Mouse (Mus musculus) myocyte (in vitro differentiated cells): ENCODE measurements around the gene Kmt2d. TPM values are rescaled to one million over a fixed set of nuclear protein-coding genes. Genes with fewer than 3 reads are reported as not detected.

Source experiments
- H3K27me3 ChIP-seq: one replicate; pipeline ENCODE4 v1.6.1; 2011; ENCODE audit not compliant: control insufficient read depth, insufficient read depth, insufficient read length
- H3K36me3 ChIP-seq: one replicate; pipeline ENCODE4 v1.6.1; 2011; ENCODE audit not compliant: control insufficient read depth, insufficient read depth
- H3K4me2 ChIP-seq: one replicate; pipeline ENCODE4 v1.6.1; 2011; ENCODE audit warnings: low read depth, control low read depth
- H3K4me3 ChIP-seq: one replicate; pipeline ENCODE4 v1.5.1; 2011; ENCODE audit warnings: mild to moderate bottlenecking, control low read depth, moderate library complexity
- H3K79me2 ChIP-seq: one replicate; pipeline ENCODE4 v1.6.1; 2011; ENCODE audit not compliant: control insufficient read depth, insufficient read depth
- H3ac ChIP-seq: one replicate; pipeline ENCODE4 v1.6.1; 2011; ENCODE audit not compliant: control insufficient read depth, insufficient read length
- CEBPB ChIP-seq: IDR thresholded peaks from 2 replicates; pipeline ENCODE4 v1.6.1; 2011; ENCODE audit warnings: mild to moderate bottlenecking, moderate library complexity; ENCODE audit not compliant: poor library complexity, insufficient read depth, severe bottlenecking
- E2F4 ChIP-seq: IDR thresholded peaks from one replicate; pipeline ENCODE4 v1.6.1; 2011; ENCODE audit warnings: mild to moderate bottlenecking, control low read depth, moderate library complexity; ENCODE audit not compliant: insufficient read depth
- MAX ChIP-seq: IDR thresholded peaks from one replicate; pipeline ENCODE4 v1.6.1; 2011; ENCODE audit warnings: low read depth, mild to moderate bottlenecking, control low read depth
- MYOD1 ChIP-seq, 3 experiments: IDR thresholded peaks; one replicate each; pipeline ENCODE4 v1.6.1; 2011; ENCODE audit warnings: control low read depth in 2 of 3, low read depth in 2 of 3, mild to moderate bottlenecking in 2 of 3, moderate library complexity in 1 of 3; ENCODE audit not compliant: insufficient read length in 2 of 3, control insufficient read depth in 1 of 3
- MYOG ChIP-seq, 3 experiments: IDR thresholded peaks; one replicate each; pipeline ENCODE4 v1.6.1; 2011; ENCODE audit warnings: control low read depth in 2 of 3, low read depth in 2 of 3, mild to moderate bottlenecking in 2 of 3; ENCODE audit not compliant: insufficient read length in 2 of 3, control insufficient read depth in 1 of 3, insufficient read depth in 1 of 3
- POLR2A ChIP-seq: IDR thresholded peaks from one replicate; pipeline ENCODE4 v1.6.1; 2011; ENCODE audit warnings: low read depth, mild to moderate bottlenecking, control low read depth, moderate library complexity; ENCODE audit not compliant: insufficient read length
- POLR2AphosphoS2 ChIP-seq: IDR thresholded peaks from one replicate; pipeline ENCODE4 v1.6.1; 2011; ENCODE audit warnings: low read depth, control low read depth; ENCODE audit not compliant: insufficient read length
- REST ChIP-seq: IDR thresholded peaks from one replicate; pipeline ENCODE4 v1.6.1; 2011; ENCODE audit warnings: mild to moderate bottlenecking, control low read depth, moderate library complexity; ENCODE audit not compliant: insufficient read depth, insufficient read length
- SRF ChIP-seq: IDR thresholded peaks from one replicate; pipeline ENCODE4 v1.6.1; 2011; ENCODE audit warnings: low read depth; ENCODE audit not compliant: control insufficient read depth, insufficient read length
- TCF12 ChIP-seq: IDR thresholded peaks from one replicate; pipeline ENCODE4 v1.6.1; 2011; ENCODE audit warnings: mild to moderate bottlenecking, control low read depth; ENCODE audit not compliant: poor library complexity, insufficient read depth, severe bottlenecking
- TCF3 ChIP-seq: IDR thresholded peaks from one replicate; pipeline ENCODE4 v1.6.1; 2011; ENCODE audit warnings: low read depth, control low read depth; ENCODE audit not compliant: insufficient read length
- USF1 ChIP-seq: IDR thresholded peaks from one replicate; pipeline ENCODE4 v1.6.1; 2011; ENCODE audit warnings: low read depth, mild to moderate bottlenecking, control low read depth, moderate library complexity
- polyA plus RNA-seq: library from polyadenylated mRNA; unstranded; fragments of >200 nt; fragmentation: generic; extraction: Trizol; gene quantifications from one replicate; pipeline ENCODE4 v1.2.1, GENCODE M21; 2012; ENCODE audit warnings: missing spikeins

Kmt2d gene
- polyA plus RNA-seq, 1 experiment, result 27.1 TPM

GRCm38 (mm10) chr15:98798903-98799302, 72.1 kb downstream of the Kmt2d start:
- TF ChIP-seq CEBPB (no peak), USF1 (no peak), MYOG (IDR thresholded peaks at IDR 0.05; ENCODE audit: control insufficient read depth in 1 of 3, insufficient read depth in 1 of 3, insufficient read length in 2 of 3, low read depth in 2 of 3) (no peak), POLR2A (no peak), MAX (no peak), MYOD1 (IDR thresholded peaks at IDR 0.05; ENCODE audit: control insufficient read depth in 1 of 3, insufficient read length in 2 of 3, low read depth in 2 of 3) (no peak), TCF3 (no peak), REST (no peak), E2F4 (no peak), SRF (no peak), POLR2AphosphoS2 (no peak), TCF12 (no peak)
- H3K4me2 ChIP-seq, result no peak overlapping the region

GRCm38 (mm10) chr15:98797835-98798492, 73.0 kb downstream of the Kmt2d start:
- H3K27me3 ChIP-seq, result peaks cover 42% of the 10 kb centered on the region
- H3ac ChIP-seq, result no peak overlapping the region
- TF ChIP-seq POLR2A (no peak), TCF12 (no peak), SRF (no peak), E2F4 (no peak), USF1 (no peak), REST (no peak), TCF3 (no peak), MYOG (IDR thresholded peaks at IDR 0.05; ENCODE audit: control insufficient read depth in 1 of 3, insufficient read depth in 1 of 3, insufficient read length in 2 of 3, low read depth in 2 of 3) (no peak)
- H3K4me3 ChIP-seq, result no peak overlapping the region
- no peaks in the 10 kb centered on the region for H3K79me2 ChIP-seq
- no peaks in the 10 kb centered on the region for H3K36me3 ChIP-seq
- no peak overlapping the region for H3K4me2 ChIP-seq

More at GRCm38 (mm10) chr15:98798903-98799302, 72.1 kb downstream of the Kmt2d start:
- no peaks in the 10 kb centered on the region for H3K79me2 ChIP-seq
- H3K27me3 ChIP-seq, result peaks cover 38% of the 10 kb centered on the region
- no peak overlapping the region for H3ac ChIP-seq
- H3K4me3 ChIP-seq, result no peak overlapping the region
- no peaks in the 10 kb centered on the region for H3K36me3 ChIP-seq

GRCm38 (mm10) chr15:98796803-98797595, 74.0 kb downstream of the Kmt2d start:
- Histone ChIP-seq H3K4me3 (no peak overlapping the region), H3ac (no peak overlapping the region), H3K36me3 (no peaks in the 10 kb centered on the region), H3K79me2 (no peaks in the 10 kb centered on the region), H3K4me2 (no peak overlapping the region), H3K27me3 (peaks cover 52% of the 10 kb centered on the region)
- no peak for TF ChIP-seq POLR2A
- no peak for TF ChIP-seq MAX
- TF ChIP-seq CEBPB, result no peak
- TF ChIP-seq TCF3, result no peak
- no peak for TF ChIP-seq REST
- no peak for TF ChIP-seq MYOD1 (IDR thresholded peaks at IDR 0.05; ENCODE audit: control insufficient read depth in 1 of 3, insufficient read length in 2 of 3, low read depth in 2 of 3)
- no peak for TF ChIP-seq SRF
- TF ChIP-seq TCF12, result no peak
- no peak for TF ChIP-seq MYOG (IDR thresholded peaks at IDR 0.05; ENCODE audit: control insufficient read depth in 1 of 3, insufficient read depth in 1 of 3, insufficient read length in 2 of 3, low read depth in 2 of 3)
- no peak for TF ChIP-seq E2F4
- no peak for TF ChIP-seq USF1
- TF ChIP-seq POLR2AphosphoS2, result no peak

- Histone ChIP-seq H3K27me3 (peaks cover 70% of the 10 kb centered on the region), H3K4me2 (peak overlapping the region; percentile 22), H3ac (peak overlapping the region; percentile 2), H3K79me2 (no peaks in the 10 kb centered on the region), H3K4me3 (no peak overlapping the region), H3K36me3 (no peaks in the 10 kb centered on the region)
- TF ChIP-seq E2F4 (no peak), MYOD1 (IDR thresholded peaks at IDR 0.05; ENCODE audit: control insufficient read depth in 1 of 3, insufficient read length in 2 of 3, low read depth in 2 of 3) (peak in 2 of 3 experiments; percentile 40 to 72), POLR2A (no peak), REST (no peak), MYOG (IDR thresholded peaks at IDR 0.05; ENCODE audit: control insufficient read depth in 1 of 3, insufficient read depth in 1 of 3, insufficient read length in 2 of 3, low read depth in 2 of 3) (no peak), USF1 (no peak), SRF (no peak), POLR2AphosphoS2 (no peak)
These were observed 77.8 kb downstream of the Kmt2d start for GRCm38 (mm10) chr15:98793141-98793698.
